Mouse (Mus musculus): ENCODE results near the gene Ybx2. TPM values are rescaled to one million over a fixed set of nuclear protein-coding genes. Genes with fewer than 3 reads are reported as not detected.
A peak's percentile ranks its signal among the peaks of the same experiment; 100 is the strongest.
"Not testable (repeated sequence)": the region's sequence is repeated elsewhere in the genome, so short reads cannot be mapped to it uniquely, and the experiment has no call there.

Ybx2 gene
- polyA plus RNA-seq, 1 experiment, result 20.0 TPM

DNA sequence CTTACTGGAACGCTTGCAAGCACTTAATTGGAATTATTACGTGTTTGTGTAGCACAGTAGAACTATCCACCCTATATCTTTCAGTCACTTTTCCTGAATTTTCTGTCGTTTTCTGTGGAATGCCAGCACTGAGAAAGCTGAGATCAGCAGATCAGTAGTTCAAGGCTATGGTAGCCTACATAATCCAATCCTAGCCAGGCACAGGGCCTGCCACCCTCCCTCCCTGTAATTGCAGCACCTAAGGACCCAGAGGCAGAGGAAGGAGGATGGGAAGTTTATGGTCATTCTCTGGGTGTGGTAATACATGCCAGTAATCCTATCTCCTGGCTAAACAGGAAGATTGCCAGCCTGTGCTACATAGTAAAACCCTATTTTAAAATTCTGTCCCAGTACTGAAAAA, 12.8 kb upstream of the Ybx2 start:
- H3K27me3 ChIP-seq (ENCODE audit: control insufficient read depth, insufficient read depth, low read length), result no peaks in the 10 kb centered on the region
- no peak overlapping the region for H3K27ac ChIP-seq (ENCODE audit: control insufficient read depth, insufficient read depth, low read length)
- DNase-seq, result no peak
- peaks cover 12% of the 10 kb centered on the region for H3K36me3 ChIP-seq (ENCODE audit: control insufficient read depth, insufficient read depth, low read length)
- TF ChIP-seq CTCF (IDR thresholded peaks at IDR 0.05; ENCODE audit: borderline replicate concordance, control insufficient read depth, extremely low read depth, insufficient read depth, low read length, poor library complexity) (no peak), POLR2A (IDR thresholded peaks at IDR 0.05; ENCODE audit: control insufficient read depth, extremely low read depth, insufficient read depth, low read length, poor library complexity) (no peak)
- 73% methylated on average over 3 of the region's 3 CpGs for WGBS
- H3K4me3 ChIP-seq (ENCODE audit: control insufficient read depth, insufficient read depth, low read length), result no peak overlapping the region
- H3K4me1 ChIP-seq (replicated peaks; ENCODE audit: control insufficient read depth, insufficient read depth, low read length), result peaks cover 6% of the 10 kb centered on the region

DNA sequence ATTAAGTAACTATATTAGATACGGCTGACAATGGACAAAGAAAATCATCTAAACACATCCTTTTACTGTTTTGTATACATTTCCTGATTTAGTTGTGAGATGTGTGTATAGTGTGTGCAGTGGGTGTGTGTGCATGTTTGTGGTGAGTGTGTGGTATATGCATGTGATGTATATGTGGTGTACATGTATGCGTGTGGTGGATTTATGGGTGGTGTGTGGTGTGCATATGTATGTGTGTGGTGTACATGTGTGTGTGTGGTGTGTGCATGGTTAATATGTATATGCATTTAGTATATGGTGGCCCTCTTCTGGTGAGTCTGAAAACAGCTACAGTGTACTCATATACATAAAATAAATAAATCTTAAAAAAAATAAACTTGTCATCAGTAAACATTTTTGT, 8.1 kb upstream of the Ybx2 start:
- TF ChIP-seq POLR2A (IDR thresholded peaks at IDR 0.05; ENCODE audit: control insufficient read depth, extremely low read depth, insufficient read depth, low read length, poor library complexity), result no peak
- TF ChIP-seq CTCF (IDR thresholded peaks at IDR 0.05; ENCODE audit: borderline replicate concordance, control insufficient read depth, extremely low read depth, insufficient read depth, low read length, poor library complexity), result no peak
- H3K27me3 ChIP-seq (ENCODE audit: control insufficient read depth, insufficient read depth, low read length), result no peaks in the 10 kb centered on the region
- 98% methylated on average over 2 of the region's 2 CpGs for WGBS
- DNase-seq, result no peak
- H3K4me3 ChIP-seq (ENCODE audit: control insufficient read depth, insufficient read depth, low read length), result no peak overlapping the region
- peaks cover 12% of the 10 kb centered on the region for H3K4me1 ChIP-seq (replicated peaks; ENCODE audit: control insufficient read depth, insufficient read depth, low read length)
- H3K27ac ChIP-seq (ENCODE audit: control insufficient read depth, insufficient read depth, low read length), result no peak overlapping the region
- H3K36me3 ChIP-seq (ENCODE audit: control insufficient read depth, insufficient read depth, low read length), result no peaks in the 10 kb centered on the region

DNA sequence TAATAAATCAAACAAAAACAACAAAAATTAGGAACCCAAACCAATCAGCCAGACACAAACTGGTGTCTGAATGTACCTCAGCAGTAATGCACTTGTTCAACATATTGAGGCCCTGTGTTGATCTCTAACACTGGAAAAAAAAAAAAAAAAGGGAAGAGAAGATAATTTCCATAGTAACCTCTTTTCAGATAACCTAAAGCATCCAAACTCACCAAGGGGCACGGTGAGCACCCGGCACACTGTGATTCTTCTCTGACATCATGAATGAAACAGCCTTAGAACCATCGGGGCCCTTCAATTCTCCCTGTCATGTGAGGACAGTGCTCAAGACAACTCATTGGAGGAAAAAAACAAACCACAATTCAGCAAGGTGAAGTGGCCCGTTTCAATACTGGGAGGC, 5.9 kb upstream of the Ybx2 start:
- WGBS, result 68% methylated on average over 4 of the region's 4 CpGs
- TF ChIP-seq POLR2A (IDR thresholded peaks at IDR 0.05; ENCODE audit: control insufficient read depth, extremely low read depth, insufficient read depth, low read length, poor library complexity), result no peak
- TF ChIP-seq CTCF (IDR thresholded peaks at IDR 0.05; ENCODE audit: borderline replicate concordance, control insufficient read depth, extremely low read depth, insufficient read depth, low read length, poor library complexity), result no peak
- DNase-seq, result no peak
- H3K4me1 ChIP-seq (replicated peaks; ENCODE audit: control insufficient read depth, insufficient read depth, low read length), result peaks cover 20% of the 10 kb centered on the region
- H3K4me3 ChIP-seq (ENCODE audit: control insufficient read depth, insufficient read depth, low read length), result no peak overlapping the region
- no peaks in the 10 kb centered on the region for H3K36me3 ChIP-seq (ENCODE audit: control insufficient read depth, insufficient read depth, low read length)
- no peak overlapping the region for H3K27ac ChIP-seq (ENCODE audit: control insufficient read depth, insufficient read depth, low read length)
- H3K27me3 ChIP-seq (ENCODE audit: control insufficient read depth, insufficient read depth, low read length), result no peaks in the 10 kb centered on the region

DNA sequence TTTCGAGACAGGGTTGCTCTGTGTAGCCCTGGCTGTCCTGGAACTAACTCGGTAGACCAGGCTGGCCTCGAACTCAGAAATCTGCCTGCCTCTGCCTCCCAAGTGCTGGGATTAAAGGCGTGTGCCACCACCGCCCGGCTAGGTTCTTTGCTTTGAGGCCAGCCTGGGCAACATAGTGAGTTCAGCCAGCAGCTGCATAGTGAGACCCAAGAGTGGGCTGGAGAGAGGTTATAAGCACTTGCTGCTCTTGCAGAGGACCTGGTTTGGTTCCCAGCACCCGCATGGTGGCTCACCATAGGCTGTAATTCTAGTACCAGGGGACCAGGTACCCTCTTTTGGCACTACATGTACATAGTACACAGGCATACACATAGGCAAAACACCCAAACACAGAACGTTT, 5.4 kb upstream of the Ybx2 start:
- not testable (repeated sequence) for H3K4me3 ChIP-seq (ENCODE audit: control insufficient read depth, insufficient read depth, low read length); DNase-seq; H3K27me3 ChIP-seq (ENCODE audit: control insufficient read depth, insufficient read depth, low read length); H3K36me3 ChIP-seq (ENCODE audit: control insufficient read depth, insufficient read depth, low read length); H3K27ac ChIP-seq (ENCODE audit: control insufficient read depth, insufficient read depth, low read length)
- H3K4me1 ChIP-seq (replicated peaks; ENCODE audit: control insufficient read depth, insufficient read depth, low read length), result peaks cover 22% of the 10 kb centered on the region
- 96% methylated on average over 8 of the region's 8 CpGs for WGBS

DNA sequence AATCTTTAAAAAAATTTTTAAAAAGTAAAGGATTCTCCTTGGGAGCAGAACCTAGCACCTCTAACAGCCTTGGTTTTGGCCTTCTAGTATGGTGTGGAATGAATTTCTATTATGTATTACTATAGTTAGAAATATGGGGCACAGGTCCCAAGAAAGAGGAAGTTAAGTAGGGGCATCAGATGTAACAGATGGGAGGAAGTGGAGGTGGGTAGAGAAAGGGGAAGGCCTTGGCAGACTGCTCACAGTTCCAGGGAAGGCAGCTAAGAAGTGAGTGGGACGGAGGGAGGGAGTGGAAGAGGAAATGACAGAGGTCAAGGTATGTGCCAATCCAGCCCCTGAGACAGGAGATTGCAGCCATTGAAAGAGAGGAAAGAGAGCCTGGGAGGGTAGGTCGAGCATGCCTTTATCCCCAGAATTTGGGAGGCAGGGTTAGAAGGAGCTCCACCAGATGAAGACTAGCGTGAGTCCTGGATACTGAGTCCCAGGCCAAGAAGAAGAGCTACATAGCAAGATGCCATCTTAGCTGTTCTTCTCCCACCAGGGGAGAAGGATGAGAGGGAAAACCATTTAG, 4.5 kb upstream of the Ybx2 start:
- H3K27me3 ChIP-seq (ENCODE audit: control insufficient read depth, insufficient read depth, low read length), result no peaks in the 10 kb centered on the region
- H3K4me1 ChIP-seq (replicated peaks; ENCODE audit: control insufficient read depth, insufficient read depth, low read length), result peaks cover 29% of the 10 kb centered on the region
- H3K4me3 ChIP-seq (ENCODE audit: control insufficient read depth, insufficient read depth, low read length), result peak overlapping the region; percentile 21
- 13% methylated on average over 3 of the region's 3 CpGs for whole genome bisulfite sequencing
- H3K27ac ChIP-seq (ENCODE audit: control insufficient read depth, insufficient read depth, low read length), result peak overlapping the region; percentile 91
- TF ChIP-seq CTCF (IDR thresholded peaks at IDR 0.05; ENCODE audit: borderline replicate concordance, control insufficient read depth, extremely low read depth, insufficient read depth, low read length, poor library complexity), result no peak
- no peak for TF ChIP-seq POLR2A (IDR thresholded peaks at IDR 0.05; ENCODE audit: control insufficient read depth, extremely low read depth, insufficient read depth, low read length, poor library complexity)
- H3K36me3 ChIP-seq (ENCODE audit: control insufficient read depth, insufficient read depth, low read length), result no peaks in the 10 kb centered on the region
- DNase-seq, result peak; percentile 31

DNA sequence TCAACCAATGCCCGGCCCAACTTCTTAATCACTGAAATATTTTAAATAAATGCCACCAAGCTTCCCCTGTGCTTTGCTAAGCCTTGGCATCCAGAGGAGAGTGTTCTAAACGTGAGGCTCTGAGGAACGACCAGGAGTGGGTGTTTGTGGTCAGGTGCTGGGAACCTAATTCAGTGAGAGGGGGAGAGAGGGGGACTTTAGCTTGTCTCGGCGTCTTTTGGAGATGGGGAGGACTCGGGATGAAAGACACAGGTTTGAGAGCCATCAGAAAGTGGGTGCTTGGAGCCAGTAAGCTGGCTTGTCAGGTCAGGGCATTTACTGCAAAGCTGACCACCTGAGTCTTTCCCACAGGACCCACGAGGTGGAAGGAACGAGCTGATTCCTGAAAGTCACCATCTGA, 3.8 kb upstream of the Ybx2 start:
- Histone ChIP-seq H3K4me1 (replicated peaks; ENCODE audit: control insufficient read depth, insufficient read depth, low read length) (peaks cover 36% of the 10 kb centered on the region), H3K4me3 (ENCODE audit: control insufficient read depth, insufficient read depth, low read length) (no peak overlapping the region), H3K27me3 (ENCODE audit: control insufficient read depth, insufficient read depth, low read length) (no peaks in the 10 kb centered on the region), H3K27ac (ENCODE audit: control insufficient read depth, insufficient read depth, low read length) (peak overlapping the region; percentile 91; the same call in 1 of the 2 replicates), H3K36me3 (ENCODE audit: control insufficient read depth, insufficient read depth, low read length) (no peaks in the 10 kb centered on the region)
- TF ChIP-seq CTCF (IDR thresholded peaks at IDR 0.05; ENCODE audit: borderline replicate concordance, control insufficient read depth, extremely low read depth, insufficient read depth, low read length, poor library complexity) (no peak), POLR2A (IDR thresholded peaks at IDR 0.05; ENCODE audit: control insufficient read depth, extremely low read depth, insufficient read depth, low read length, poor library complexity) (no peak)
- no peak for DNase-seq
- WGBS, result 22% methylated on average over 8 of the region's 8 CpGs

DNA sequence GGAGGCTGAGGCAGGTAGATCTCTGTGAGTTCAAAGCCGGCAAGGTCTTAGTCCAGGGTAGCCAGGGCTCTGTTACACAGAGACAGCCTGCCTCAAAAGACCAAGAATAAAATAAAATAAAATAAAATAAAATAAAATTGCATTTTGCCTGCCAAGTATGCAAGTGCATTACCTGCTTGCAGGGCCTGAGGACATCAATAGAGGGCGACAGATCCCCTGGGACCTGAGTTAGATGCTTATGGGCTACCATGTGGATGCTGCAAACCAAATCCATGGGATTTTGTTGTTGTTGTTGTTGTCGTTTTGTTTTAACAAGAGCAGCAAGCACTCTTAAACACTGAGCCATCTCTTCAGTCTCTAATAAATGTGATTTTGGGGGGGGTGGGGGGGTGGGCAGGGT, 3.3 kb upstream of the Ybx2 start:
- Histone ChIP-seq H3K4me3 (ENCODE audit: control insufficient read depth, insufficient read depth, low read length) (no peak overlapping the region), H3K27me3 (ENCODE audit: control insufficient read depth, insufficient read depth, low read length) (no peaks in the 10 kb centered on the region), H3K27ac (ENCODE audit: control insufficient read depth, insufficient read depth, low read length) (peak overlapping the region; percentile 91; the same call in 1 of the 2 replicates), H3K4me1 (replicated peaks; ENCODE audit: control insufficient read depth, insufficient read depth, low read length) (peaks cover 39% of the 10 kb centered on the region), H3K36me3 (ENCODE audit: control insufficient read depth, insufficient read depth, low read length) (no peaks in the 10 kb centered on the region)
- peak; percentile 48 for DNase-seq
- 68% methylated on average over 3 of the region's 3 CpGs for WGBS
- no peak for TF ChIP-seq POLR2A (IDR thresholded peaks at IDR 0.05; ENCODE audit: control insufficient read depth, extremely low read depth, insufficient read depth, low read length, poor library complexity)
- no peak for TF ChIP-seq CTCF (IDR thresholded peaks at IDR 0.05; ENCODE audit: borderline replicate concordance, control insufficient read depth, extremely low read depth, insufficient read depth, low read length, poor library complexity)

Measured in thymus, adult 2 months (tissue).